Mouse (Mus musculus) liver, embryonic 13.5 days (tissue): Measurements from ENCODE around the gene Tenm4. TPM values are rescaled to one million over a fixed set of nuclear protein-coding genes. Genes with fewer than 3 reads are reported as not detected.

Source experiments
- ATAC-seq: fragments of 200-750 bp; cut with Nextera tagmentation; 2 replicates; pipeline ENCODE4 v1.8.0; 2017; ENCODE audit warnings: low read depth, mild to moderate bottlenecking, moderate number of reproducible peaks, moderate library complexity
- DNase-seq: peaks from one replicate; pipeline ENCODE4 v3.0.0; 2022
- H3K27ac ChIP-seq: fragments of 300-500 bp; sonication (generic); 2 replicates; pipeline ENCODE4 v1.5.1; 2015; ENCODE audit warnings: moderate library complexity, mild to moderate bottlenecking, inconsistent platforms
- H3K27me3 ChIP-seq: fragments of 300-500 bp; sonication (generic); 2 replicates; pipeline ENCODE4 v1.6.1; 2015; ENCODE audit warnings: mild to moderate bottlenecking, inconsistent platforms
- H3K36me3 ChIP-seq: fragments of 300-500 bp; sonication (generic); 2 replicates; pipeline ENCODE4 v1.6.1; 2015; ENCODE audit warnings: mild to moderate bottlenecking, inconsistent platforms
- H3K4me1 ChIP-seq: fragments of 300-500 bp; sonication (generic); replicated peaks from 2 replicates; pipeline ENCODE4 v1.6.1; 2015; ENCODE audit warnings: inconsistent platforms
- H3K4me2 ChIP-seq: fragments of 300-500 bp; sonication (generic); 2 replicates; pipeline ENCODE4 v1.6.1; 2015; ENCODE audit warnings: inconsistent platforms, mild to moderate bottlenecking, moderate library complexity
- H3K4me3 ChIP-seq: fragments of 300-500 bp; sonication (generic); replicated peaks from 2 replicates; pipeline ENCODE4 v1.5.1; 2015; ENCODE audit warnings: mild to moderate bottlenecking, inconsistent platforms
- H3K9ac ChIP-seq: fragments of 300-500 bp; sonication (generic); 2 replicates; pipeline ENCODE4 v1.6.1; 2015; ENCODE audit warnings: mild to moderate bottlenecking, inconsistent platforms
- H3K9me3 ChIP-seq: fragments of 300-500 bp; sonication (generic); replicated peaks from 2 replicates; pipeline ENCODE4 v1.6.1; 2016; ENCODE audit warnings: inconsistent platforms
- WGBS: fragments of 180-500 bp; shearing (Covaris S2); methylation state at CpG from one replicate; pipeline ENCODE4 v1.1.7; 2015; ENCODE audit not compliant: insufficient replicate concordance; 5-methylcytosine and 5-hydroxymethylcytosine counted together
- polyA plus RNA-seq: library from polyadenylated mRNA; unstranded; fragments of >200 nt; fragmentation: Nextera tagmentation; extraction: Ambion mirVana; gene quantifications from 2 replicates; pipeline ENCODE4 v1.2.1, GENCODE M21; 2015

Gene Tenm4
- polyA plus RNA-seq, 1 experiment from 2014 or later = 0.47 TPM

GRCm38 (mm10) chr7:96418146-96418545 lies 247.1 kb downstream of the Tenm4 start:
- WGBS = 48% methylated on average over 3 of the region's 3 CpGs
- Histone ChIP-seq H3K9ac (no peak overlapping the region), H3K4me1 (no peaks in the 10 kb centered on the region), H3K9me3 (no peaks in the 10 kb centered on the region), H3K27ac (no peak overlapping the region), H3K4me2 (no peak overlapping the region), H3K36me3 (no peaks in the 10 kb centered on the region), H3K27me3 (no peaks in the 10 kb centered on the region), H3K4me3 (no peak overlapping the region)
- ATAC-seq (no peak), DNase-seq (no peak)

- no peak overlapping the region for H3K4me3 ChIP-seq
- no peak for DNase-seq
- no peaks in the 10 kb centered on the region for H3K9me3 ChIP-seq
- H3K4me1 ChIP-seq = no peaks in the 10 kb centered on the region
- no peak for ATAC-seq
- no peaks in the 10 kb centered on the region for H3K27me3 ChIP-seq
- H3K27ac ChIP-seq = no peak overlapping the region
- no peak overlapping the region for H3K4me2 ChIP-seq
- WGBS = 62% methylated on average over 3 of the region's 3 CpGs
- no peak overlapping the region for H3K9ac ChIP-seq
- no peaks in the 10 kb centered on the region for H3K36me3 ChIP-seq
Measured at GRCm38 (mm10) chr7:96420045-96420444, 249.0 kb downstream of the Tenm4 start.

- no peak overlapping the region for H3K9ac ChIP-seq
- H3K27me3 ChIP-seq = no peaks in the 10 kb centered on the region
- ATAC-seq (no peak), DNase-seq (no peak)
- 69% methylated on average over 9 of the region's 9 CpGs for WGBS
- no peak overlapping the region for H3K27ac ChIP-seq
- H3K4me1 ChIP-seq = no peaks in the 10 kb centered on the region
- no peak overlapping the region for H3K4me2 ChIP-seq
- no peaks in the 10 kb centered on the region for H3K9me3 ChIP-seq
- H3K36me3 ChIP-seq = no peaks in the 10 kb centered on the region
- H3K4me3 ChIP-seq = no peak overlapping the region
Measured at GRCm38 (mm10) chr7:96420926-96421605, 250.0 kb downstream of the Tenm4 start.

- no peak for ATAC-seq
Measured at GRCm38 (mm10) chr7:96426954-96427353, 255.9 kb downstream of the Tenm4 start.

DNA sequence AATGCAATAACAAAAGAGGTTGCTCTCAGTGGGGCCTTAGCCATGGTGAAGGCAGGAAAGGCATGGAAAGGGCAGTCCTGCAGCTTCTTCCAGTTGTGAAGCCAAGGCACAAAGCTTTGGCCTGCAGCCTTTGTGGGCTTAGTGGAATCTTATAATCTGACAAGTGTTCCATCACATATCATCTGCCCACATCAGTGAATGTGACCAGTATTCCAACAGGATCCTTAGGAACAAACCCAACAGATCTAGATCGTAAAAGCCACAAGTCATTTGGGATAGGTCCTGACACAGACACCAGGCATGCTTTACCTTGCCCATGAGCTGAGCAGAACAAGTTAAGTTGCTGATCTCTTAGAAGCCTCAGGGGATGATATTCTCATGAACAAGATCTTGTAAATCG lies 262.3 kb downstream of the Tenm4 start:
- no peak overlapping the region for H3K4me2 ChIP-seq
- no peaks in the 10 kb centered on the region for H3K9me3 ChIP-seq
- ATAC-seq = no peak
- WGBS = 53% methylated on average over 2 of the region's 2 CpGs
- no peak overlapping the region for H3K4me3 ChIP-seq
- H3K27ac ChIP-seq = no peak overlapping the region
- no peaks in the 10 kb centered on the region for H3K4me1 ChIP-seq
- no peaks in the 10 kb centered on the region for H3K27me3 ChIP-seq
- H3K36me3 ChIP-seq = no peaks in the 10 kb centered on the region
- DNase-seq = no peak
- H3K9ac ChIP-seq = no peak overlapping the region

More at GRCm38 (mm10) chr7:96426954-96427353, 255.9 kb downstream of the Tenm4 start:
- no peak overlapping the region for H3K4me3 ChIP-seq
- H3K4me1 ChIP-seq = no peaks in the 10 kb centered on the region
- no peaks in the 10 kb centered on the region for H3K9me3 ChIP-seq
- DNase-seq = no peak
- no peak overlapping the region for H3K4me2 ChIP-seq
- WGBS = 65% methylated on average over 8 of the region's 8 CpGs
- no peaks in the 10 kb centered on the region for H3K27me3 ChIP-seq
- no peak overlapping the region for H3K27ac ChIP-seq
- H3K36me3 ChIP-seq = no peaks in the 10 kb centered on the region
- no peak overlapping the region for H3K9ac ChIP-seq

DNA sequence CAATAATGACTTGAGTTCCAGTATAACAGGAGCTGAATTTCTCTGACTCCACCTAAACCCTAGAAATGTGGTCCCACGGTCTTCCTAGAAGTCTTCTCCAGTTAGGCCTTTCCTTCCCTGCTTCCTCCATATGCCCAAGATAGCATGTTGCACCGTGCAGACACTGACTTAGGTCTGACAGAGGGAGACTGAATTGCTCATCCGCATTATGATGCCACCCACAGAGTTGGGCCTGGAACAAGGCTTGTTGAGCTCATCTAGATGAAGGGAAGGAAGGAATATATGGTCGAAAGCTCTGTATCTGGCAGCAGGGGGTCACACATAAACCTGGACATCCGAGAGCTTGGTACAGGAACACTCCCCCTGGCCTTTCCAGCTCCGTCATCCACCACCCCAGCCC lies 267.3 kb downstream of the Tenm4 start:
- H3K4me3 ChIP-seq = no peak overlapping the region
- ATAC-seq (no peak), DNase-seq (no peak)
- no peaks in the 10 kb centered on the region for H3K27me3 ChIP-seq
- H3K9me3 ChIP-seq = no peaks in the 10 kb centered on the region
- 53% methylated on average over 6 of the region's 6 CpGs for WGBS
- H3K4me1 ChIP-seq = no peaks in the 10 kb centered on the region
- H3K9ac ChIP-seq = no peak overlapping the region
- H3K4me2 ChIP-seq = no peak overlapping the region
- H3K27ac ChIP-seq = no peak overlapping the region
- no peaks in the 10 kb centered on the region for H3K36me3 ChIP-seq

GRCm38 (mm10) chr7:96440161-96440707 lies 269.2 kb downstream of the Tenm4 start:
- Histone ChIP-seq H3K4me2 (no peak overlapping the region), H3K9ac (no peak overlapping the region), H3K4me1 (no peaks in the 10 kb centered on the region), H3K27ac (no peak overlapping the region), H3K27me3 (no peaks in the 10 kb centered on the region), H3K36me3 (no peaks in the 10 kb centered on the region), H3K9me3 (no peaks in the 10 kb centered on the region), H3K4me3 (no peak overlapping the region)
- no peak for DNase-seq
- ATAC-seq = no peak

DNA sequence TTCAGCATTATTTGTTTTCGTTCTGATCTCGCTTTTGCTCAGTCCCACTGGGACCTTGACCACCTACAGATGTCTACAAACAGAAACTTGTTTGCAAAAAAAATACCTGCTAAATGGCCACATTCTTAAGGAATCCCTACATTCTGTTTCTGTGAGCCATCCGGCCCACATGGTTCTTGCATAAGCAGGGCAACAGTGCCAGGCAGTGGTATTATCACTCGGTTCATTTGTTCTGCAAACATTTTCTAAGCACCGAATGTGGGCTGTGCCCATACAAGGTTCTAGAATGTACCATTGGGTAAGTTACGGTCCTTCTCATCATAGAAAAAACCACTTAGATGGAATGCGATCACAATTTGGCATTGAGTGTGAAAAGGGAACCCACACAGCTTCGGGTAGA lies 274.7 kb downstream of the Tenm4 start:
- ATAC-seq (no peak), DNase-seq (no peak)
- WGBS = 68% methylated on average over 8 of the region's 8 CpGs
- no peaks in the 10 kb centered on the region for H3K27me3 ChIP-seq
- no peak overlapping the region for H3K4me3 ChIP-seq
- no peaks in the 10 kb centered on the region for H3K9me3 ChIP-seq
- no peaks in the 10 kb centered on the region for H3K4me1 ChIP-seq
- no peak overlapping the region for H3K9ac ChIP-seq
- no peaks in the 10 kb centered on the region for H3K36me3 ChIP-seq
- no peak overlapping the region for H3K4me2 ChIP-seq
- H3K27ac ChIP-seq = no peak overlapping the region

GRCm38 (mm10) chr7:96447806-96448397 lies 276.9 kb downstream of the Tenm4 start:
- no peaks in the 10 kb centered on the region for H3K9me3 ChIP-seq
- ATAC-seq = no peak
- WGBS = 62% methylated on average over 12 of the region's 12 CpGs

DNA sequence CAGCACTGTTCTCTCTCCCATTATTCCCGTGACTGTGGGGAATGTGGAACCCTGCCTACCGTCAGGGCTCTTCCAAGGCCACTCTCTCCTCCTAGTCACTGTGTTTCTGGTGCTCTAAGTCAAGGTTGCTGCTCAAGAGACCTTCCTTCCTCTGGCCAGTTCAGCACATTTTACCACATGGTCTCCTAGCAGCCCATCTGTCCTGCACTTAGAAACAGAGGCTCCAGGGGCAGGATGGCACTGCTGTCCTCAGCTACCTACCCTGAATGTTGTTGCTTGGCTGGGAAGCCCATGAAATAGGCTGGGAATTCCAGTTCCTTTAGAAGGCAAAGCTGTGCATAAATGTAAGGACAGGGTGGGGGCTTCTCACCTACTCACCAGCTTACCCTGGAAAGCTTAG lies 284.9 kb downstream of the Tenm4 start:
- no peaks in the 10 kb centered on the region for H3K9me3 ChIP-seq
- H3K4me1 ChIP-seq = no peaks in the 10 kb centered on the region
- no peaks in the 10 kb centered on the region for H3K36me3 ChIP-seq
- ATAC-seq (no peak), DNase-seq (no peak)
- H3K4me3 ChIP-seq = no peak overlapping the region
- H3K27ac ChIP-seq = no peak overlapping the region
- H3K9ac ChIP-seq = no peak overlapping the region
- 39% methylated on average over 2 of the region's 2 CpGs for WGBS
- no peaks in the 10 kb centered on the region for H3K27me3 ChIP-seq
- H3K4me2 ChIP-seq = no peak overlapping the region

More at GRCm38 (mm10) chr7:96447806-96448397, 276.9 kb downstream of the Tenm4 start:
- Histone ChIP-seq H3K4me1 (no peaks in the 10 kb centered on the region), H3K27ac (no peak overlapping the region), H3K9ac (no peak overlapping the region), H3K27me3 (no peaks in the 10 kb centered on the region), H3K36me3 (no peaks in the 10 kb centered on the region), H3K4me2 (no peak overlapping the region), H3K4me3 (no peak overlapping the region)
- no peak for DNase-seq

- Histone ChIP-seq H3K27me3 (no peaks in the 10 kb centered on the region), H3K4me3 (no peak overlapping the region), H3K9me3 (no peaks in the 10 kb centered on the region), H3K36me3 (no peaks in the 10 kb centered on the region), H3K4me2 (no peak overlapping the region), H3K27ac (no peak overlapping the region), H3K9ac (no peak overlapping the region), H3K4me1 (no peaks in the 10 kb centered on the region)
- DNase-seq (no peak), ATAC-seq (no peak)
- WGBS = 34% methylated on average over 2 of the region's 2 CpGs
Measured at GRCm38 (mm10) chr7:96456618-96457017, 285.6 kb downstream of the Tenm4 start.

DNA sequence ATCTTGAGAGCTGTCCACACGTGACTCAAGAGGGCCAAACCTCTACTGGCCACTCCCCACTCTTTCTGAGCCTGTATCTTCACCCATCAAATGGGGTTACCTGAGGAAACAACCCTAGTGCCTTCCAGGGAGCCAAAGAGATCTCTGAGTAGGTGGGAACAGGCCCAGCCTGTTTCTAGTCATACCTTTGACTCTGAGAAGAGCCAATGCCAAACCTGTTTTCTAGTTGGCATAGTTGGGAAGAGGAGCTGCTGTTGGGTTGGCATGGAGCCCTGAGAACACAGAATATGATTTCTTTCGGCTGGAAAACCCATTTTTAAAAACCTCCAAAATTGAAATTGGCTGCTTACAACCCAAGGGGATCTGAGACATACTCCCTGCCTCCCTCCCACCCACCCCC lies 286.8 kb downstream of the Tenm4 start:
- H3K27me3 ChIP-seq = no peaks in the 10 kb centered on the region
- H3K9me3 ChIP-seq = no peaks in the 10 kb centered on the region
- no peak overlapping the region for H3K4me3 ChIP-seq
- H3K4me1 ChIP-seq = no peaks in the 10 kb centered on the region
- H3K27ac ChIP-seq = no peak overlapping the region
- no peak for DNase-seq
- no peak overlapping the region for H3K9ac ChIP-seq
- H3K36me3 ChIP-seq = no peaks in the 10 kb centered on the region
- H3K4me2 ChIP-seq = no peak overlapping the region
- no peak for ATAC-seq
- 30% methylated on average over 2 of the region's 2 CpGs for WGBS
